Mouse (Mus musculus): ENCODE measurements around the gene Yars. TPM values are rescaled to one million over a fixed set of nuclear protein-coding genes. Genes with fewer than 3 reads are reported as not detected.

Yars gene
- total RNA-seq, 2 experiments from 2014 or later, result 38.8 to 39.5 TPM

- DNase-seq (ENCODE audit: low spot score), result peak; percentile 32
These were observed 61.4 kb downstream of the Yars start for GRCm38 (mm10) chr4:129250759-129251481.

DNA sequence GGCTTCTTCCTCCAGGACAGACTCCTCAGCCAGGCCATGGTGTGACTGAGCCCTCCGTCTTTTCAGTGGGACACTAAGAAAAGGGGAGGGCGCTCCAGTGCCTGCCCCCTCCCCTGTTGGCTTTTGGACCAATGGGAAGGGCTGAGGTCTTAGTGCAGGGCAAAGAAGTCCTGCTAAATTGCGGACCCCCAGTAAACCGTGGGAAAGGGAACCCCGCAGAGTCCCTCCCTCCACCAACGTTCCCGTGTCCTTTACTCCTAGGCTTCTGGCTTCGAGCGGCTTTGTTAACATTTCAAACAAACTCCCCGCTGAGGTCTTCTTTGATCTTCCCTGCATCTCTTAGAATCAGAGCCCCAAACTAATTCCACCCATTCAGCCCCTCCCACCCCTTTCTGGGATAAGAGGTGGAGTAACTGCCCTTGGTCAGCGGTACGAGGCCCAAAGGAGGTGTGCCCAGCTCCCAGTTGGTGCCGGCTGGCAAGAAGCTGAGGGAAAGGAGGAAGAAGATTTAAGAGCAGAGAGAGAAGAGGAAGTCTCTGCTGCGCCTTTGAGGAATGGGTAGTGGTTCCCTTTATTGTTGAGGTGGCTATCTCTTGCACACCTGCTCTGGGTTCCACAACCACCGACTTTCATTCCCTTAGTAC is 62.0 kb downstream of the Yars start:
- no peak for DNase-seq (ENCODE audit: low spot score)

DNA sequence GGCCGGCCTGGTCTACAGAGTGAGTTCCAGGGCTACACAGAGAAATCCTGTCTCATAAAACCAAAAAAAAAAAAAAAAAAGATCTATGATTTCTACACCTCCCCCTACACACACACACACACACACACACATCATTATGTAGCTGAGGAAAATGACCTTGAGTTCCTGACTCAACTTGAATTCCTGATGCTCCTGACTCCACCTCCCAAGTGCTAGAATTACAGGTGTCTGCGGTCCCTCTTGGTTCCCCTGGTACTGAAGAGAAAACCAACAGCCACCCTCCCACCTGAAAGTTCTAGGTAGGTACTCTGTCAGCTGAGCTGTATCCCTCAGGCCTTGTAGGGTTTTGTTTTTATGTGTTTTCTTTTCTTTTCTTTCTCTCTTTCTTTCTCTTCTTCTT is 62.9 kb downstream of the Yars start:
- DNase-seq (ENCODE audit: low spot score), result no peak

DNA sequence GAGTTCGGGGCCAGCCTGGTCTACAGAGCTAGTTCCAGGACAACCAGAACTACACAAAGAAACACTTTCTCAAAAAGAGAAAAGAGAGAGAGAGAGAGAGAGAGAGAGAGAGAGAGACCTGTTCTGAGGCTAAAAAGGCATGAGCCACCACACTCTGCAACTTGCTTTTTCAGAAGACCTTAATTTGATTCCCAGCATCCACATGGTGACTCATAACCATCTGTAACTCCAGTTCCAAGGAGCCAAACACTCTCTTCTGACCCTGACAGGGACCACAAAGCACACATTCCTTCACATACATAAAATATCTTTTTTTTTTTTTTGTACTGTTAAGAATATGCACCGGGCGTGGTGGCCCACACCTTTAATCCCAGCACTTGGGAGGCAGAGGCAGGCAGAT is 65.0 kb downstream of the Yars start:
- no peak for DNase-seq (ENCODE audit: low spot score)

GRCm38 (mm10) chr4:129256450-129257380 is 67.2 kb downstream of the Yars start:
- DNase-seq (ENCODE audit: low spot score), result no peak

DNA sequence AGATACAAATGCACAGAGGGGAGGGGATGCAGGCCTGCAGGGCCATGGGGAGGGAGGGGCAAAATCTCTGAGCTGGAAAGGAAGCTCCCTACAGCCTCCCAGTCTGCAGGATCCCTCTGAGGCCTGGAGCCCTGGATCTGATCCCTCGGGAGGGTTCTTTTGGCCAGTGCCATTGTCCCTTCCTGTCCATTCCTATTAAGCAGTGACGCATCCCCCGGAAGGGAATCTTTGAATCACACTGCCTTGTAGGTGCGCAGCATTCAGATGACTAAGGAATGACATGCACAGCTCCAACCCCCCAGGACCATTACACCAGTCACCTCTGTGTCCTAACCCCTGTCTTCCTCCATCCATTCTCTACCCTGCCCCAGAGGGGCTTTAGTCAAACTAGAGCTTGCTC is 69.5 kb downstream of the Yars start:
- DNase-seq (ENCODE audit: low spot score), result no peak

DNA sequence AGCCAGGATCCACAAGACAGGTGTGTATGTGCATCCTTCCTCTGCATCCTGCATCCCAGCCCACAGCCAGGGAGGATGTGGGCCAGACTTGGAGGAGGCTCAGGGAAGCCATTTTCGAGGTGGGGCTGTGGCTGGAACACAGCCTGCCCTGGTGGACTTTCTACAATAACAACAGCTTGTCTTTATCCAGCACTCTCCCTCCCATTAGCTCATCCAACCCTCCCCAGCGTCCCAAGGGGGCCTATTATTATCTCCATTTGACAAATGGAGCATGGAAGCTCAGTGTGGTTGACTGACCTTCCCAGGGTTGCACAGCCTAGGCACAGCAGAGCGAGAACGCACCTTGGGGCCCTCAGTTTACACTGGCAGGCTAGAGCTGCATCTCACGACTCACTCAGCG is 71.1 kb downstream of the Yars start:
- DNase-seq (ENCODE audit: low spot score), result peak; percentile 17

DNA sequence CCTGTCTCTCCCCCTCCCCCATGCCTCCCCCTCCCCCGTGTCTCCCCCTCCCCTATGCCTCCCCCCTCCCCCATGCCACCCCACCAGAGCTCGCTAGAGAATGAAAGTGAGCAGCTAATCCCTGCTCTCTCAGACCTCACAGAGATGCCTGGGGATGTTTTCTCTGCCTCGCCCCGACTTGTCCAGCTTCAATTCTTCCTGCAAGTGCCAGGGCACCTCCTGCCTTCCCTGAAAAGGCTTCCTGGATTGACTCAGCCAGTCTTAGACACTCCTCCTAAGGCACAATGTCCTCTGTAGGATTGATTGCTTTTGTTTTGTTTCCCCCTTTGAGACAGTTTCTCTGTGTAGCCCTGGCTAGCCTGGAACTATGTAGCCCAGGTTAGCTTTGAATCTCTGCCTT is 71.6 kb downstream of the Yars start, which contains the start of gene C77080:
TSS of gene C77080 (minus strand) at position 209 of the 400 bp plus-strand sequence.
- DNase-seq (ENCODE audit: low spot score), result no peak

DNA sequence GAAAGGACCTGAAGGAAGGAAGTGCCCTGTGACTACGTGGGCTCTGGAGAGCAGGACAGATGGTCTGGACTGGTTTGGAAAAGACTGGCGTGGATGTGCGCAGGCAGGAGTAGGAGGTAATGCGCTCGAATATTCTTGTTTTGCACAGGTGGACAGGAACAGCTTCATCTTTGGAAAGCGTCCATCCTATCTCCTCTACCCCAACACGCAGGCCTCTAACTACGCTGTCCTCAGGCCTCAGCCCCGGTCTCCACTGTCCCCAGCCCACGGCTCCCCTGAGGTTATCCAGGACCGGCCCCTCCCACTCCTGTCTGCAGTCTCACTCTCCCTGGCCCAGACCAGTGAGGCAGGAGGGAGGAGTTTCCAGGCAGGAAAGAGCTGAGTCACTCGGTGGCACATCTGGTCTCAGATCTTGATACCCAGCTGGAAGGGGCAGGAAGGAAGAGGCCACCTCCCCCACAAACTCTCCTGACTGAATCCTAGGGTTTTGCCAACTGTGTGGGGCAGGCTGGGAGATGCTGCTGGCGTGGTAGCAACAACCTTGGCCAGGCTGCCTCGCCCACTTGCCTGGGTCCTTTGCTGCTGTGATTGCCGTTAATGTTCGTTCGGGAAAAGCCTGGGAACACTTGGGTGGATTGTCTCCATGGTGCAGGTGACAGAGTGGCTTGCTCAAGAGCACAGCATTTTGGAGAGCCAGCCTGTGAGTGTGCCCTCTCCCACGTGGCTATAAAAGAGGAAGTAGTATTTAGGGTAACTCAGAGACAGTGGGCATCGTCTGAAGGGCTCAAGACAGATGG is 73.9 kb downstream of the Yars start:
- DNase-seq (ENCODE audit: low spot score), result peak; percentile 35

GRCm38 (mm10) chr4:129266191-129266590 is 76.6 kb downstream of the Yars start:
- no peak for DNase-seq (ENCODE audit: low spot score)

DNA sequence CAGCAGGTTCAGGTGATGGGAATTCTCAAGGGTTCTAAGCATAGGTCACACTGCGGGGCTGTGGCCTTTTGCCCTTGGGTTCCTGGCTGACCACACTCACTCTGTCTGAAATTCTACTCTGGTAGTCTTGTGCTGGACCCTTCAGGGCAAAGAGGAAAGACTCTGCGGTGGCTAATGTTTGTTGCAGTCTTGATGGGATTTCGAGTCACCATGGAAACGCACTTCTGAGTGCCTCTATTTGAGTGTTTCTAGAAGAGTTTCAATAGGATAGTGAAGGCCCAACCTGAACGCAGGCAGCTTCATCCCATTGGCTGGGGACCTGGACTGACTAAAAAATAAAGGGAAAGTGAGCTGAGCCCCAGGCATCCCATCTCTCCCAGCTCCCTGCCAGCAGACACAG is 77.3 kb downstream of the Yars start:
- DNase-seq (ENCODE audit: low spot score), result no peak

DNA sequence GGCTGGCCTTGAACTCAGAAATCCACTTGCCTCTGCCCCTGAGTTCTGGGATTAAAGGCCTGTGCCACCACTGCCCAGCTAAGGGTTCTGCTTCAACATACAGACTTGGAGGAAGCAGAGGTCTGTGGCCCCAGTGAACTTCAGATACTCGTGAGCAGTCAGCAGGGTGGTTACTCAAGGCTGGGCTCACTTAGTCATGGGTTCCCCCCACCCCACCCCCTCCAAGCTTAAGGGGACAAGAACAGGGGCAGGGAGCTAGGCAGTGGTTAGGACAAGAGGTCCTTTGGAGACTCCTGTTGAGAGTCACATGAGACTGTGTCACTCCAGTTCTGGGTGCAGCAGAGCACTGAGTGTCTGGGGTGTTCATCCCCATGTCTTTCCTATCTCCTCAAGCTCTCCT is 79.1 kb downstream of the Yars start:
- DNase-seq (ENCODE audit: low spot score), result no peak

Other genes with a start within 250 kb of the Yars start
- gene Azin2, start 227.3 kb upstream of the Yars start, total RNA-seq (2021), result 1 to 10 TPM; 2.3 to 3.4 TPM
- 10 to 100 TPM; 24.1 to 24.3 TPM for gene Ak2, start 197.8 kb upstream of the Yars start, total RNA-seq (2021)
- gene Rnf19b, start 131.5 kb upstream of the Yars start, total RNA-seq (2021), result 10 to 100 TPM; 23.3 to 24.4 TPM
- not detected for gene Tmem54, start 84.2 kb upstream of the Yars start, total RNA-seq (2021)
- not detected for gene Hpca, start 67.7 kb upstream of the Yars start, total RNA-seq (2021)
- gene Fndc5, start 52.8 kb upstream of the Yars start, total RNA-seq (2021), result 10 to 100 TPM; 67.3 to 72.7 TPM
- 1 to 10 TPM; 2.9 to 4.1 TPM for gene S100pbp, start within 50 bp of the Yars start, total RNA-seq (2021)
- gene C77080, start 71.6 kb downstream of the Yars start, total RNA-seq (2021), result 1 to 10 TPM; 1.4 to 1.8 TPM
- gene Sync, start 97.9 kb downstream of the Yars start, total RNA-seq (2021), result 10 to 100 TPM; 49.2 to 49.5 TPM
- 10 to 100 TPM; 34.6 to 45.1 TPM for gene Rbbp4, start 145.6 kb downstream of the Yars start, total RNA-seq (2021)
- gene Zbtb8os, start 145.9 kb downstream of the Yars start, total RNA-seq (2021), result 10 to 100 TPM; 24.9 to 30.2 TPM
- under 1 TPM; 0.59 to 0.82 TPM for gene Zbtb8a, start 188.4 kb downstream of the Yars start, total RNA-seq (2021)